Mouse (Mus musculus): Measurements from ENCODE around the gene Sdcbp2. TPM values are rescaled to one million over a fixed set of nuclear protein-coding genes. Genes with fewer than 3 reads are reported as not detected.
A peak's percentile ranks its signal among the peaks of the same experiment; 100 is the strongest.

Gene Sdcbp2
- polyA plus RNA-seq, 1 experiment from 2014 or later: not detected

DNA sequence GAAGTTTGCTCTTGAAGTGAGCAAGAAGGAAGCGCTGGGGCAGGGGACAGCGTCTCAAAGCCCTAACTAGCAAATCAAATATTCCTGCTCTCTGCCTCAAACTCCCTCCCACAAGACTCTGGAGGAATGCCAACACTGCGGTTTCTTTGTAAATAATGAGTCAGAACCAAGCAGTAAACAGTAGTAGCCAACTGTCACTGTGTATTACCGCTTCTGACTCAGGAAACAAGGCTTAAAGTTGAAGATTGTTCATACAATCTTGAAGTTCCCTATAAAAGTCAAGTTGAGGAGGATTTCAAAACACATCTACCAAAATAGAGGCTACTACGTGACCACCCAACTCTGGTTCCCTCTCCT, 35.8 kb upstream of the Sdcbp2 start:
- peaks cover 4% of the 10 kb centered on the region; the same call in 1 of the 2 replicates for H3K4me1 ChIP-seq (replicated peaks; ENCODE audit: control insufficient read depth, insufficient read depth, low read length)
- no peak overlapping the region for H3K4me3 ChIP-seq (ENCODE audit: low read depth, low read length)
- 66% methylated on average over 5 of the region's 5 CpGs for WGBS
- H3K36me3 ChIP-seq (ENCODE audit: control insufficient read depth, insufficient read depth, low read length): no peaks in the 10 kb centered on the region
- H3K27ac ChIP-seq (ENCODE audit: low read depth, low read length): no peak overlapping the region
- no peaks in the 10 kb centered on the region for H3K27me3 ChIP-seq (replicated peaks; ENCODE audit: control insufficient read depth, insufficient read depth, low read length)
- ATAC-seq (replicated peaks; ENCODE audit: low FRiP score) (no peak), DNase-seq (ENCODE audit: low spot score) (no peak)
- no peak overlapping the region for H3K9ac ChIP-seq (ENCODE audit: low read depth, low read length)
- H3K4me2 ChIP-seq: no peak overlapping the region
- no peaks in the 10 kb centered on the region for H3K9me3 ChIP-seq (ENCODE audit: control insufficient read depth, low read length)

DNA sequence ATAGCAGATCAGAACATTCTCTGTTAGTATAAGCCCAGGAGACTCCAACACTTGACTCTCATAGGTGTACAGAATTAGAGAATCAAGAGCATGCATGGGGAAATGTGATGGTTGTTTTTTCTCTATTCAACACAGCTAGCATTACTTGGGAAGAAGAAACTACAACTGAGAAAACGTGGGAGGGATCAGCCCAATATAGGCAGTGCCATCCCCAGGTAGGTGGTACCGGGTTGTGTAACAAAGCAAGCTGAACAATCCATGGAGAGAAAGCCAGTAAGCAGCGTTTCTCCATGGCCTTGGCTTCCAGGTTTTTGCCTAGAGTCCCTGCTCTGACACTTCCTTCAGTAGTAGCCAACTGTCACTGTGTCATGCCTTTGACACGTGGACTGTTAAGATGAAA, 33.8 kb upstream of the Sdcbp2 start:
- Histone ChIP-seq H3K4me2 (no peak overlapping the region), H3K4me3 (ENCODE audit: low read depth, low read length) (no peak overlapping the region), H3K27me3 (replicated peaks; ENCODE audit: control insufficient read depth, insufficient read depth, low read length) (no peaks in the 10 kb centered on the region), H3K9me3 (ENCODE audit: control insufficient read depth, low read length) (no peaks in the 10 kb centered on the region), H3K27ac (ENCODE audit: low read depth, low read length) (no peak overlapping the region), H3K4me1 (replicated peaks; ENCODE audit: control insufficient read depth, insufficient read depth, low read length) (peaks cover 12% of the 10 kb centered on the region), H3K9ac (ENCODE audit: low read depth, low read length) (no peak overlapping the region), H3K36me3 (ENCODE audit: control insufficient read depth, insufficient read depth, low read length) (no peaks in the 10 kb centered on the region)
- no peak for ATAC-seq (replicated peaks; ENCODE audit: low FRiP score)
- no peak for DNase-seq (ENCODE audit: low spot score)
- 57% methylated on average over 4 of the region's 4 CpGs for WGBS

DNA sequence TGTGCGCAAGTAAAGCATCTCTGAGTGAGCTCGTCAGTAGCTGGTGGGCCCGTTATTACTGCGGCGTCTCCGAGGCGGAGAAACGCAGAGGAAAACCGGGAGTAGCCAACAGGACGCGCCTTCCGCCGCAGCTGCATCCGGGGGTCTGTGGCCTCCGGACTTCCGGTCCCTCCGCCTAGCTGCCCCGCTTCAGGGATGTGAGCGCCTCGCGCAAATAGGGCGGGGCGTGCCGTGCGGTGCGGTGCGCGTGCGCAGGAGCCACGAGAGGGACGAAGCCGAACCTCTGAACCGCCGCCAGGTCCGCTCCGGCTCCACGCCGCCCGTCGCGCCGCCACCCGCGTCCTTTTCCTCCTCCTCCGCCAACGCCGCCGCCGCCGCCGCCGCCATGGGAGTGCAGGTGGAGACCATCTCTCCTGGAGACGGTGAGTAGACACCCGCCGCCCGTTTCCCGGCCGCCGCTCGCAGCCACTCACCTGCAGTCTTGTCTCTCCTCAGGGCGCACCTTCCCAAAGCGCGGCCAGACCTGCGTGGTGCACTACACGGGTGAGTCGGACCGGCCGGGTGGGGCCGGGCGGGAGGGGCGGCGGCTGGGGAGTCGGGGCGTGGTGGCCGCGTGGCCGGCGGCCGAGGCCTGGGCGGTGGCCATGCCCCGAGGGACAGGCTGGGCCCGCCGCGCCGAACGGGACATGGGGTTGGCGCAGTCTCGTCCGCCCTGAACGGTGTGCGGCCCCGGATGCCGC, 29.9 kb upstream of the Sdcbp2 start, which contains the start of gene Fkbp1a:
TSS of gene Fkbp1a (plus strand) at position 161 of the 740 bp plus-strand sequence.
- ATAC-seq (replicated peaks; ENCODE audit: low FRiP score) (peak; percentile 95), DNase-seq (ENCODE audit: low spot score) (peak; percentile 92)
- Histone ChIP-seq H3K36me3 (ENCODE audit: control insufficient read depth, insufficient read depth, low read length) (peaks cover 13% of the 10 kb centered on the region; the same call in 1 of the 2 replicates), H3K27ac (ENCODE audit: low read depth, low read length) (peak within 1 kb of the TSS; percentile 91), H3K9me3 (ENCODE audit: control insufficient read depth, low read length) (no peaks in the 10 kb centered on the region), H3K4me3 (ENCODE audit: low read depth, low read length) (peak within 1 kb of the TSS; percentile 94), H3K4me2 (peak within 1 kb of the TSS; percentile 91), H3K27me3 (replicated peaks; ENCODE audit: control insufficient read depth, insufficient read depth, low read length) (no peaks in the 10 kb centered on the region), H3K4me1 (replicated peaks; ENCODE audit: control insufficient read depth, insufficient read depth, low read length) (peaks cover 25% of the 10 kb centered on the region), H3K9ac (ENCODE audit: low read depth, low read length) (peak within 1 kb of the TSS; percentile 95)
- under 1% methylated on average over 85 of the region's 93 CpGs for WGBS

DNA sequence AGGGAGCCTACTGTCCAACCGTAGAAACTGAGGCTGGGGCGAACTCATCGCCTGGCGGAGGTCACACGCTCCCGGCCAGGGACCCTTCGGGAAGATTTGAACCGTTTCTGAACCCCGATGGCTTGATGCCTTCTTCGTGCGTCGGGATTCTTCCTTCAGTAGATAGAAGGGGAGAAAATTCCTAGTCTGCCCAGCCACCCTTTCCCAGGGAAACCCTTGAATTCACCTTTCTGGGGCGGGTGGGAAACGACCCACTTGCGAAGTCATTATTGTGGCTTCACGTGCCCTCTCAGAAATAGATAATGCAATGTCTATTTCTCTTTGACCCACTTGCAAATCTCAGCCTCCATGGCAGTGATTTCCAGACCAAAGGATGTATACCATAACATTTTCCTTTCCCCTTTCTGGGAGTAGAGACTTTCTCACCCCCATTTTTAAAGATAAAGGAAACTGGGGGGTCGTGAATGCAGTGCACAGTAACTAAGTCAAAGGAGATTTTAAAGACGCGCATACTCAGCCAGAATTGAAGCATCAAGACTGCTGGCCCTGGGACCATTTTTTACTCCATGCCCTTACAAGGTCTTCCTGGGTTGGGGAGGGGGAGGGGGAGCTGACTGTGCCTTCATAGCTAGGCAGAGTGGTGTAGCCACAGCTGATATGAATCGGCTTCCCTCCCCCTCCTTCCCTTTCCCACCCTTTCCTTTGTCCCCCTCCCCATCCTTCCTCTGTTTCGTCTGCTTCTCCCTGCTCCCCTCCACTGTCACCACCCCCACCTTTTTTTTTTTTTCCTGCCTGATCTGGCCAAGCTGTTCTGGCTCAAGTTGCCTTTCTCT, 29.1 kb upstream of the Sdcbp2 start:
- H3K27me3 ChIP-seq (replicated peaks; ENCODE audit: control insufficient read depth, insufficient read depth, low read length): no peaks in the 10 kb centered on the region
- peak overlapping the region; percentile 91 for H3K27ac ChIP-seq (ENCODE audit: low read depth, low read length)
- under 1% methylated on average over 21 of the region's 21 CpGs for WGBS
- no peak for DNase-seq (ENCODE audit: low spot score)
- peak overlapping the region; percentile 91 for H3K4me2 ChIP-seq
- no peaks in the 10 kb centered on the region for H3K9me3 ChIP-seq (ENCODE audit: control insufficient read depth, low read length)
- H3K4me3 ChIP-seq (ENCODE audit: low read depth, low read length): peak overlapping the region; percentile 94
- peaks cover 25% of the 10 kb centered on the region for H3K4me1 ChIP-seq (replicated peaks; ENCODE audit: control insufficient read depth, insufficient read depth, low read length)
- 0 out of 2 replicates have a peak, but pooled peaks have one; percentile 9 for ATAC-seq (replicated peaks; ENCODE audit: low FRiP score)
- peaks cover 15% of the 10 kb centered on the region; the same call in 1 of the 2 replicates for H3K36me3 ChIP-seq (ENCODE audit: control insufficient read depth, insufficient read depth, low read length)
- H3K9ac ChIP-seq (ENCODE audit: low read depth, low read length): peak overlapping the region; percentile 95

DNA sequence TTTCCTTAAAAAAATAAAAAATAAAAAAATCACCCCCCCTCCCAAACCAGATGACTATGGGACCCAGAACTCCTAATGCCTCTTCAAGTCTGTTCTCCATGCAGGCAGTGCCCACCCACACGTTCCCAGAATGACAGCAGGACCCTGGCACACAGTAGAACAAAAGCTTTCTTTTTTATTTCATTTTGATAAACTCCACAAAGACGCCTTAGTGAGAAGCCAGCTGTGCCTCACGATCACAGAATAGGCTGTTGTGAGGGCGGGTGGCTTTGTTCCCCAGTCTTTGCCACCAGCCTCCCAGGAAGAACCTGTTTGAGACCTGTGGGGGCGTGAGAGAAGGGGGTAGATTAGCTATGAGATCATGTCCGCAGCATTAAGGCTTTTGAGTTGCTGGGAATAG, 27.7 kb upstream of the Sdcbp2 start:
- Histone ChIP-seq H3K9ac (ENCODE audit: low read depth, low read length) (no peak overlapping the region), H3K4me1 (replicated peaks; ENCODE audit: control insufficient read depth, insufficient read depth, low read length) (peaks cover 25% of the 10 kb centered on the region), H3K27me3 (replicated peaks; ENCODE audit: control insufficient read depth, insufficient read depth, low read length) (no peaks in the 10 kb centered on the region), H3K9me3 (ENCODE audit: control insufficient read depth, low read length) (no peaks in the 10 kb centered on the region), H3K36me3 (ENCODE audit: control insufficient read depth, insufficient read depth, low read length) (peaks cover 15% of the 10 kb centered on the region; the same call in 1 of the 2 replicates), H3K4me2 (peak overlapping the region; percentile 91), H3K27ac (ENCODE audit: low read depth, low read length) (no peak overlapping the region), H3K4me3 (ENCODE audit: low read depth, low read length) (no peak overlapping the region)
- ATAC-seq (replicated peaks; ENCODE audit: low FRiP score): no peak
- no peak for DNase-seq (ENCODE audit: low spot score)
- WGBS: 66% methylated on average over 6 of the region's 6 CpGs

DNA sequence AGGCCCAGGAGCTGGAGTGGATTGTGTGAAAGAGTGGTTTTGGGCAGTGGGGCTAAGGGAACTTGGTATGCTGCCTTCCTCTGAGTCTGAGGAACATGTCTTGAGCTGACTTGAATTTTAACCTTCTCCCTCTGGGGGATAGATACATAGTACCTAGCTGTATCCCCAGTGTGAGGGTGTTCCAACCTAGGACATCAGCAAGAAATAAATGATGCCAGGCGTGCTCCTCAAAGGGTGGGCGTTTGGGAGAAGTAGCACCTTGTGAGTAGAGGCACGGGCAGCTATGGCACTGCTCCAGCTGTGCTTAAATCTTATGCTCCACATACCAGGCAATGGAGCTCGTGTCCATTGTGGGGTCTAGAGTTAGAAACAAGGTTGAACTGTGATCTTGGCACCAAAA, 25.9 kb upstream of the Sdcbp2 start:
- WGBS: 93% methylated on average over 4 of the region's 4 CpGs

DNA sequence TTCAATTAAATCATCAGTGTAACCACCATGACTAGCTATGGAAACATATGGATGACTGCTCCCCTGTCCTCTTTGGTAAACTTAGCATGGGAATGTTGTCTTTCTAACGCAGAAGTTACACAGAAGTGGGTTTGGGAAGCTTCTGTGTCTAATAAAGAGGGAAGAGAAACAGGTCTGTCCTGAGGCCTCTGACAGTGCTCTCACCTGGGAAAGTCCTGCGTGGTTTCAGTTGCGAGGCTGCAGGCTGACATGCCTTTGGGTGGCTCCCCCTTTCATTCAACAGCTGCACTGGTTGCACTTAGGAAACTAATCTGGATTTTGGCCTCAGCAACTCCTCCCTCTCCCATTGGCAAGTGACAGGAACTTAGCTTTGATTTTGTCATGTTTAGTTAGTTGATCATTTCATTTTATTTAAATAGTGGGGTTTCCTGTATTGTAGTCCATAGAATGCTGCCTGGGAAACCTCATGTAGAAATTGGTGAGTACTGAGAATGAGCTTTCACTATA, 22.8 kb upstream of the Sdcbp2 start:
- Histone ChIP-seq H3K4me3 (ENCODE audit: low read depth, low read length) (no peak overlapping the region), H3K36me3 (ENCODE audit: control insufficient read depth, insufficient read depth, low read length) (peaks cover 29% of the 10 kb centered on the region), H3K9ac (ENCODE audit: low read depth, low read length) (no peak overlapping the region), H3K4me1 (replicated peaks; ENCODE audit: control insufficient read depth, insufficient read depth, low read length) (peaks cover 4% of the 10 kb centered on the region), H3K27ac (ENCODE audit: low read depth, low read length) (no peak overlapping the region), H3K4me2 (no peak overlapping the region), H3K9me3 (ENCODE audit: control insufficient read depth, low read length) (no peaks in the 10 kb centered on the region), H3K27me3 (replicated peaks; ENCODE audit: control insufficient read depth, insufficient read depth, low read length) (no peaks in the 10 kb centered on the region)
- no peak for ATAC-seq (replicated peaks; ENCODE audit: low FRiP score)
- DNase-seq (ENCODE audit: low spot score): no peak
- 87% methylated on average over 3 of the region's 3 CpGs for WGBS

More for the DNA sequence above, 25.9 kb upstream of the Sdcbp2 start:
- H3K9ac ChIP-seq (ENCODE audit: low read depth, low read length): no peak overlapping the region
- DNase-seq (ENCODE audit: low spot score): no peak
- no peak for ATAC-seq (replicated peaks; ENCODE audit: low FRiP score)
- no peak overlapping the region for H3K4me3 ChIP-seq (ENCODE audit: low read depth, low read length)
- H3K27me3 ChIP-seq (replicated peaks; ENCODE audit: control insufficient read depth, insufficient read depth, low read length): no peaks in the 10 kb centered on the region
- no peak overlapping the region for H3K4me2 ChIP-seq
- no peaks in the 10 kb centered on the region for H3K9me3 ChIP-seq (ENCODE audit: control insufficient read depth, low read length)
- peaks cover 25% of the 10 kb centered on the region; the same call in 1 of the 2 replicates for H3K36me3 ChIP-seq (ENCODE audit: control insufficient read depth, insufficient read depth, low read length)
- H3K4me1 ChIP-seq (replicated peaks; ENCODE audit: control insufficient read depth, insufficient read depth, low read length): peaks cover 21% of the 10 kb centered on the region
- H3K27ac ChIP-seq (ENCODE audit: low read depth, low read length): no peak overlapping the region

DNA sequence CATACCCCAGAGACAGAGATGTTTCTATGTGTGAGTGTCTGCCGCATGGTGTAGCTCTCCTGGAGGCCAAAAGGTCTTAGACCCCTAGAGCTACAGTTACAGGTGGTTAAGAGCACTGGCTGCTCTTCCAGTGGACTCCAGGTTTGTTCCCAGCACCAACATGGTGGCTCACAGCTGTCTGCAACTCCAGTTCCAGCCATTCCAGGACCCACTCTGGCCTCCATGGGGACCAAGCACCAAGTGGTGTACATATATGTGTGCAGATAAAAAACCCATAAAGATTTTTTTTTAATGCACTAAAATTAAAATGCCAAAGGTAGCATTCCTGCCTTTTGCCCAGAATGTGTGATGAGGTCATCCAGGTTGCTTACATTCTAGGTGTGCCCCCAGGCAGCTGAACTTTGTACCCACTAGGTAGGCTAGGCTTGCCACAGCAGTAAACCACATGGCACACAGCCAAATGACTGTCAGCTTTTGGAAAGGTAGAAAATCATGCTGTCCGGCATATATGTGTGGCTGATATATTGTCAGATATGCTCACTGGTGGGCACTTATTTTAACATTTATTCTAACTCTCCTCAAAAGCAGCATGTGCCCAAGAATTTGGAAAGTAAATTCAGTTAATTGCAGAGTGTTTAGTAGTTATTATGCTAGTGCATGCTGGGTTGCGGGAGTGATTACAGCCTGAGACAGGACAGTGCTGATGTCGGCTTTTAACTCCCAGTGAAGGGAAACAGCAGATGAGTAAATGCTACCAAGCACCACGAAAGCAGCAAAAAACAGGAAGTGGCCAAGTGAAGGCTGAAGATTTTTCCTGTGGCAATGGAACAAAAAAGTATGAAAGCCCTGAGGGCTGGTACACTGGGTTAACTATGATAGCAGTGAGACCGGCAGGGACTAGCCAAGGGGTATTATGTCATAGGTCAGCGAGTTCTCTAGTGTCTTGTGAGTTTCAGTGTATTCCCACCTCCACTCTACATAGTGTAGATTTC, 9.2 kb upstream of the Sdcbp2 start:
- Histone ChIP-seq H3K4me2 (no peak overlapping the region), H3K4me3 (ENCODE audit: low read depth, low read length) (no peak overlapping the region), H3K9ac (ENCODE audit: low read depth, low read length) (no peak overlapping the region), H3K27ac (ENCODE audit: low read depth, low read length) (no peak overlapping the region), H3K4me1 (replicated peaks; ENCODE audit: control insufficient read depth, insufficient read depth, low read length) (no peaks in the 10 kb centered on the region; the same call in 1 of the 2 replicates), H3K36me3 (ENCODE audit: control insufficient read depth, insufficient read depth, low read length) (peaks cover 22% of the 10 kb centered on the region), H3K9me3 (ENCODE audit: control insufficient read depth, low read length) (no peaks in the 10 kb centered on the region), H3K27me3 (replicated peaks; ENCODE audit: control insufficient read depth, insufficient read depth, low read length) (no peaks in the 10 kb centered on the region)
- no peak for DNase-seq (ENCODE audit: low spot score)
- peak; percentile 25; the same call in 1 of the 2 replicates for ATAC-seq (replicated peaks; ENCODE audit: low FRiP score)
- WGBS: 78% methylated on average over 7 of the region's 7 CpGs

Data from liver, embryonic 11.5 days (tissue).